Mouse (Mus musculus) neural tube, embryonic 14.5 days (tissue): ENCODE measurements at regions not wholly inside any gene's neighbourhood (a gene's known extent, or its start where the extent isn't known, plus 50 kb on each side); places are given as distances from the start of the nearest gene placed in this dataset.

Experiments used
- ATAC-seq: fragments of 200-750 bp; cut with Nextera tagmentation; 2 replicates; pipeline ENCODE4 v1.8.0; 2017; ENCODE audit warnings: low read depth, mild to moderate bottlenecking, moderate TSS enrichment, moderate library complexity
- H3K27ac ChIP-seq: fragments of 300-500 bp; sonication (generic); 2 replicates; pipeline ENCODE4 v1.5.1; 2014; ENCODE audit warnings: low read depth, mild to moderate bottlenecking, control low read depth, low read length, moderate library complexity, mixed read lengths
- H3K27me3 ChIP-seq: fragments of 300-500 bp; sonication (generic); 2 replicates; pipeline ENCODE4 v1.6.1; 2014; ENCODE audit warnings: low read length; ENCODE audit not compliant: control insufficient read depth, insufficient read depth
- H3K36me3 ChIP-seq: fragments of 300-500 bp; sonication (generic); 2 replicates; pipeline ENCODE4 v1.6.1; 2014; ENCODE audit warnings: low read length, mixed read lengths; ENCODE audit not compliant: control insufficient read depth, insufficient read depth
- H3K4me1 ChIP-seq: fragments of 300-500 bp; sonication (generic); 2 replicates; pipeline ENCODE4 v1.6.1; 2014; ENCODE audit warnings: low read length; ENCODE audit not compliant: control insufficient read depth, insufficient read depth
- H3K4me2 ChIP-seq: fragments of 300-500 bp; sonication (generic); 2 replicates; pipeline ENCODE4 v1.6.1; 2014; ENCODE audit warnings: mild to moderate bottlenecking, low read depth, low read length, control low read depth
- H3K4me3 ChIP-seq: fragments of 300-500 bp; sonication (generic); 2 replicates; pipeline ENCODE4 v1.5.1; 2014; ENCODE audit warnings: low read depth, low read length, control low read depth, mixed read lengths
- H3K9ac ChIP-seq: fragments of 300-500 bp; sonication (generic); replicated peaks from 2 replicates; pipeline ENCODE4 v1.6.1; 2014; ENCODE audit warnings: low read depth, mild to moderate bottlenecking, control low read depth, low read length, mixed read lengths
- H3K9me3 ChIP-seq: fragments of 300-500 bp; sonication (generic); 2 replicates; pipeline ENCODE4 v1.6.1; 2016; ENCODE audit warnings: low read length; ENCODE audit not compliant: control insufficient read depth
- WGBS: fragments of 180-500 bp; shearing (Covaris S2); extraction: QIAGEN DNeasy Blood & Tissue Kit; methylation state at CpG from one replicate; pipeline ENCODE4 v1.1.7; 2014; 5-methylcytosine and 5-hydroxymethylcytosine counted together

DNA sequence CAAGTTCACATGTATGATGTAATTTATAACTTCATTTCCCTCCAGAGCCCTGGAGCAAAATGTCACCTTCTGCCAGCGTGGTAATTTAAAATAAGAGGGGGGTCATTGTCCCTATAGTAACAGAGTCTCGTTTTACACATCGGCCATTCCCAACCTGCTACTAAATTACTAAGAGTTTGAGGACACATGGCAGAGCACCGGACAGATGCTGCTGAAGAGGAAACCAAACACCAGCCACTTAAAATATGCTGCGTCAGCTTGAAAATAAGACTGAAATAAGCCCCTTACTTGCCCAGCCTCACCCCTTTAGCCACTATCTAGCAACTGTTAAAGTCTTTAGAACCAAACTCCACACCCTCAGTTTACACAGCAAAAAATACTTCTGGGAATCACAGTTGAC is 518.1 kb upstream of the Atp11b start:
- no peak overlapping the region for H3K9ac ChIP-seq
- H3K27ac ChIP-seq = no peak overlapping the region
- H3K4me1 ChIP-seq = no peaks in the 10 kb centered on the region
- H3K9me3 ChIP-seq = no peaks in the 10 kb centered on the region
- H3K36me3 ChIP-seq = no peaks in the 10 kb centered on the region
- ATAC-seq = no peak
- no peak overlapping the region for H3K4me3 ChIP-seq
- WGBS = 11% methylated on average over 5 of the region's 5 CpGs
- H3K4me2 ChIP-seq = no peak overlapping the region
- no peaks in the 10 kb centered on the region for H3K27me3 ChIP-seq

DNA sequence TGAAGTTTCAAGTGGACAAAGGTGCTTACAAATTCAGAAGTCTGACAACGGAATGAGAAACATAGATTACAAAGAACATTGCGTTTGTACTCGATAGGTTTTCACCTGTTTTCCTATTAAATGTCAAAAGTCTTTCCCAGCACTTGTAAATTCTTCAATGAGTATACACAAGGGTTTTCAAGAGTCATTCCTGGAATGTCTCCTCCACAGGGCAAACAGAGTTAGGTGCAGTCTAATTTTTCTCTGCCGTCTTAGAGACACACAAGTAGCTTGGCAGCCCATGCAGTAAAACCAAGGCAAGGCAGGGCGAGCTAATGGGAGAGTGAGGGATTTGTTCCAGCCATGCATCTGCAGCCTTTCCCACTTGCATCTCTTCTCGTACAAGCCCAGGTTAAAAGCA is 516.6 kb upstream of the Atp11b start:
- H3K4me1 ChIP-seq = no peaks in the 10 kb centered on the region
- H3K4me2 ChIP-seq = no peak overlapping the region
- H3K36me3 ChIP-seq = no peaks in the 10 kb centered on the region
- no peaks in the 10 kb centered on the region for H3K27me3 ChIP-seq
- WGBS = 90% methylated on average over 6 of the region's 6 CpGs
- H3K9ac ChIP-seq = no peak overlapping the region
- no peaks in the 10 kb centered on the region for H3K9me3 ChIP-seq
- ATAC-seq = no peak
- no peak overlapping the region for H3K27ac ChIP-seq
- H3K4me3 ChIP-seq = no peak overlapping the region

DNA sequence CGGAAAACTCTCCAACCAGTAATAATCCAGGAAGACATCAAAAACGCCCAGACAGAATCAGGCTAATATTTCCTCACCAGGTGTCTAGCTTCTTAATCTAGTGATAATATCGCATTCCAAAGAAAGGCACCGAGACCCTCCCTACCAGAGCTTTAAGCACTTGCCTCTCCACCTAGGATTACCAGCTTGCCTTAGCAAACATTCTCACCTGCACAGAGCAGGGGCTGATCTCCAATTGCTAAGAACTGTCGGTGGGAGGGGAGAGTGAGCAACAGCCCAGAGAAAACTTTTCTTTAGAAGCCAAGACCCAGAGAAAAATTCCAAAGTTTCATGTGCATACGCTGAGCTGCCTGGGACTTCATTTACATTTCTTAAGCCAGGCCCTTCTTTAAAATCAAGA is 511.6 kb upstream of the Atp11b start:
- Histone ChIP-seq H3K9ac (no peak overlapping the region), H3K27me3 (no peaks in the 10 kb centered on the region), H3K9me3 (no peaks in the 10 kb centered on the region), H3K27ac (no peak overlapping the region), H3K4me2 (no peak overlapping the region), H3K4me1 (no peaks in the 10 kb centered on the region), H3K4me3 (no peak overlapping the region), H3K36me3 (no peaks in the 10 kb centered on the region)
- ATAC-seq = no peak
- 50% methylated on average over 6 of the region's 6 CpGs for WGBS

DNA sequence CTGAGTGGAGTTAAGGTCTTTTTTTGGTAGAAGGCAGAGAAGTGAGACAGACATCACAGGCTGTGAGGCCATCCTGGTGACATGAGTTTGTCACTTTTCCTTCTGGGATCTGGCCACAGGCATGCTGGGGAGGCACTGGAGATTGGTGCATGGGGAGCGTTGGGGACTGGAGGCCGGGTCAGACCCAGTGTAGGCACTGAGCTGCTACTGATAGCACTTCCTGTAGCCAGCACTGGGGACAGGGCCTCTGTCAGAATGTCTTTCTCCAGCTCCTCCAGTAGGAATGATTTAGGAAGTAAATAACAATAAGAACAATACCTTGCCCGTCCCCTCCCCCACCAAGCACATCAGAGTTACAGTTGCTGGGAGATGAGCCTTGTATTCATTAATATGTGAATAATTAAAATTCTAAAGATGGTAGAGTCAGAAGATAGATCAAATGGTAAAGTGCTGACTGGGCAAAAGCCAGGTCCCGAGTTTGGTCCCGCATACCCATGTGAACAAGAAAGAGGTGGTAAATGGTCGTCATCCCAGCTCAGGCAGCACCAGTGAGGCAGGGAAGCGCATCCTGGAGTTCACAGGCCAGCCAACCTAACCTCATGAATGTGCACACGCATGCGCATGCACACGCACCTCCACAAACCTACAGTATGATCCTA is 510.9 kb upstream of the Atp11b start:
- Histone ChIP-seq H3K4me1 (no peaks in the 10 kb centered on the region), H3K4me2 (no peak overlapping the region), H3K27ac (no peak overlapping the region), H3K4me3 (no peak overlapping the region), H3K9me3 (no peaks in the 10 kb centered on the region), H3K9ac (no peak overlapping the region), H3K36me3 (no peaks in the 10 kb centered on the region), H3K27me3 (no peaks in the 10 kb centered on the region)
- ATAC-seq = peak; percentile 39; the same call in 1 of the 2 replicates
- WGBS = 52% methylated on average over 10 of the region's 10 CpGs

DNA sequence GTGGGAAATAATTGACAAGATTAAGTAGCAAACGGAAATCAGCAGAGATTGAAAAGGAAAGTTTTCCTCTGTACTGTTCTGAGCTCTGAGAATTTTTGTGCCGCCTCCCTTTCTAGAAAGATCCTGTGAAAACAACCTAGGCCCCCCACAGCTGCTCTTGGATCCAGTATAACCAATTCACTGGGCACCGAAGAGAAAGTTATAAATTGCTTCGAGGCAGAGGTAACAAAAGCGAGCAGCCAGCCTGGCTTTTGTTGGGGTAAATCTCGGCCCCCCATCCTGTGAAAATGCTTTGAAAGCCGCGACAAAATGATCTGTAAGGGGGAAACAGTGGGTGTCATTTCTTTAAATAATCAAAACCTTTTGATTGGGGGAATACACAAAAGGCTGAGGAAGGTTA is 508.9 kb upstream of the Atp11b start:
- Histone ChIP-seq H3K9me3 (no peaks in the 10 kb centered on the region), H3K36me3 (no peaks in the 10 kb centered on the region), H3K27ac (no peak overlapping the region), H3K27me3 (no peaks in the 10 kb centered on the region), H3K4me1 (no peaks in the 10 kb centered on the region), H3K4me2 (no peak overlapping the region), H3K4me3 (no peak overlapping the region), H3K9ac (no peak overlapping the region)
- 2% methylated on average over 8 of the region's 8 CpGs for WGBS
- no peak for ATAC-seq

DNA sequence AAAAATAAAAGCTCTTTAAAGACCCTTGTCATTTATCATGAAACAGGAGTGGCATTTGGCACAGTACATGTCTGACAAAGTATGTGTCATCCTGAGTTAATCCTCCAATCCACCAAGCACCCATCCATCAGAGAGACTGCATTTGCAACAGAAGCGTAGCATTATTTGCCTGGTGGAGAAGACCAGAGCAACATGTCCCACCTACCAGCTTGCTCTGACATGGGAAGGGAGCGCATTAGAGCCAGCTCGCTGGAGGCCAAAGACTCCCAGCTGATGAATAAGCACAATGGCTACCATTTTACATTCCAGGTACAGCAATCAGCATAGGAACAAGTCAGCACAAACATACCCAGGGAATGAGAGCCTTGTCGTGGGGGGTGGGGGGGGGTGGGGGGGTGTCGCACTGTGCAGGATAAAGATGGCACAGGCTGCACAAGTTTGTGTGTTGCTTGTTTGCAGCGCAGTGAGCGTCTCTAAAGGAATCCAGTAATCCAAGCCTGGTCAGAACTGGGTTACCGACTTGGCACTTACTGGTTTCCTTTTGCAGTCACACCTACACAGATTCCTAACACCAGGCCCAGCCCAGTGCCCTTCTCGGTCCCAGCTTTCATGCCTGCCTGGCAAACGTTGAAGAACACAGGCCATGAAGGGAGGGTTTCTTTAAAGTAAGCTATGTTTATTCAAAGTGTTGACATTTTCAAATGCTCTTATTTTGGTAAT is 507.8 kb upstream of the Atp11b start:
- Histone ChIP-seq H3K27ac (no peak overlapping the region), H3K9ac (no peak overlapping the region), H3K36me3 (no peaks in the 10 kb centered on the region), H3K4me1 (no peaks in the 10 kb centered on the region), H3K27me3 (no peaks in the 10 kb centered on the region), H3K4me3 (no peak overlapping the region), H3K9me3 (no peaks in the 10 kb centered on the region), H3K4me2 (no peak overlapping the region)
- 46% methylated on average over 10 of the region's 10 CpGs for WGBS
- ATAC-seq = peak; percentile 15; the same call in 1 of the 2 replicates

DNA sequence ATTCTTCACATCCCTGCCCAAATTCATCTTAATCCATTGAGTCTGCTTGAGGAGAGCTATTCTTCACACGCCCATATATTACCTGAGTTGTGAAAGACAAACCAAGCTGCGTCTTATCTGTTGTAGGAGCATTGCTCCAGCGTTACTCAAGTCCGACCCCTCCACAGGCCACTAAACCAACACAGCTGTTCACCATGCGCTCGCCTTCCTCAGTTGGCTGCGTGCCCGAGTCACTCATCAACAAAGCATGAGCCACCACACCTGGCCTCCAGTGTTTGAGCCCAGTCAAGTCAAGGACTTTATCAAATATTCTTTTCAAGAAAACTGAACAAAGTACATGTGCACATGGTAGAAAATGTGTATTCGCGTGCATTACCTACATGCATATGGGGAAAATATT is 504.7 kb upstream of the Atp11b start:
- 56% methylated on average over 10 of the region's 10 CpGs for WGBS
- Histone ChIP-seq H3K4me1 (no peaks in the 10 kb centered on the region), H3K27ac (no peak overlapping the region), H3K4me2 (no peak overlapping the region), H3K27me3 (no peaks in the 10 kb centered on the region), H3K9me3 (no peaks in the 10 kb centered on the region), H3K4me3 (no peak overlapping the region), H3K9ac (no peak overlapping the region), H3K36me3 (no peaks in the 10 kb centered on the region)
- ATAC-seq = no peak

DNA sequence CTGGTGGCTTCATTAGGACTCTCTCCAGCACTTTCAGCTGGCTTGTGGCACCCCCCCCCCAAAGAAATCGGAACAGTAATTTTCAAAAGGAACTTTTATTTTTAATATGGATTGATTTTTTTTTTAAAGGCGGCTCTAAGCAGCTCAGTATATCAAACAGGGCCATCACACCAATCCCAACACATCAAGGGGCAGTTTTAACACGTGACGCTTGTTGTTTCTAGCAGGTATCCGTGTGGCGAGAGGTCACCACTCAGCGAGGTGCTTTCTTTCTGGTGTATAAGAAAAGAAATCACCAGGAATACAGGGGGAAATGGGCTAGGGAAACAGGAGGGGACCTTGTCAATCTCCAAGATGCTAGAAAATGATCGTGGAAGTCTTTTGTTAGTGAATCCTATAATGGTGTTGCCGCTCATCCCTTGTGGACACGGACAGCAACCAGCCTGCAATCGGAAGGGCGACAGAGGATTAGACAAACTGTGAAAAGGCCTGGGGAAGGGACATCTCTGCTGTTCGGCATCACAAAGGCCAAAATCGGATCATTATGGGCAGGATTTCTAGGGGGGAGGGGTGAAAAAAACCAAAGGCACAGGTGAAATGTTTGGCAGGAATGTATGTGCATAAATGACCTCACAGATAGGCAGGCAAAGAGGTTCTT is 503.7 kb upstream of the Atp11b start:
- H3K4me1 ChIP-seq = no peaks in the 10 kb centered on the region
- WGBS = 81% methylated on average over 14 of the region's 14 CpGs
- no peak overlapping the region for H3K9ac ChIP-seq
- H3K4me3 ChIP-seq = no peak overlapping the region
- H3K36me3 ChIP-seq = no peaks in the 10 kb centered on the region
- H3K27ac ChIP-seq = no peak overlapping the region
- no peak for ATAC-seq
- no peaks in the 10 kb centered on the region for H3K9me3 ChIP-seq
- no peak overlapping the region for H3K4me2 ChIP-seq
- no peaks in the 10 kb centered on the region for H3K27me3 ChIP-seq

DNA sequence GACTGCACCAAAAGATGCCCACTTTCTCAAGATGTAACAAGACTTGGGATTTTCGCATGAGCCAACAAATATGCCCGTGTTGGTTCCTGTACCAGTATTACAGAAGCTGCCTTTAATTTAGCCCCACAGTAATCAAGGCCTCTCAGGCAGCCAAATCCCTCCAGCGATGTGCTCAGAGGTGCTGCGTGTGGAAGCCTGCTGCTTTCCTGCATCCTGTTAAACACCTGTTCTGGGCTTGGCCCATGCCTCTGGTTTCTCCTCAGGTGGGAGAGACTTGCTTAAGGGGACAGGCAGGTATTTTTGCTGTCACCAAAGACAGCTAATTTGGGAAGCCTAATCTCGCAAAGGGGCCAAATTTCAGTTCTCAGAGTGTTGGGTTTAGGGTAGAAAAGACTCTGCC is 500.0 kb upstream of the Atp11b start:
- no peaks in the 10 kb centered on the region for H3K27me3 ChIP-seq
- no peak overlapping the region for H3K27ac ChIP-seq
- no peak for ATAC-seq
- H3K4me3 ChIP-seq = no peak overlapping the region
- no peak overlapping the region for H3K4me2 ChIP-seq
- WGBS = 76% methylated on average over 5 of the region's 5 CpGs
- H3K4me1 ChIP-seq = no peaks in the 10 kb centered on the region
- H3K36me3 ChIP-seq = no peaks in the 10 kb centered on the region
- no peaks in the 10 kb centered on the region for H3K9me3 ChIP-seq
- no peak overlapping the region for H3K9ac ChIP-seq
